Comparison of ENCODE assay signal across 8 mouse cellular contexts in genomic region chr10:70440639-70441461, GRCm38 (mm10). TPM values are rescaled to one million over a fixed set of nuclear protein-coding genes. Genes with fewer than 3 reads are reported as not detected.
A peak's percentile ranks its signal among the peaks of the same experiment; 100 is the strongest.
DNase-seq lines count a peak whose midpoint lies in the region; ATAC-seq and TF ChIP-seq lines count a peak whose summit lies in the region.

No protein-coding gene starts in this region.

- under 1% methylated on average over 44 of the region's 44 CpGs for whole genome bisulfite sequencing in forebrain, embryonic 12.5 days
- WGBS in heart, embryonic 16.5 days = under 1% methylated on average over 43 of the region's 44 CpGs
- 2% methylated on average over 43 of the region's 44 CpGs for WGBS in liver, embryonic 14.5 days (ENCODE audit: insufficient replicate concordance)
- WGBS in olfactory bulb, adult 2 months = 2% methylated on average over 44 of the region's 44 CpGs

- H3K4me1 ChIP-seq in forebrain, embryonic 12.5 days = peaks cover 34% of the 10 kb centered on the region
- H3K4me1 ChIP-seq in heart, embryonic 16.5 days (ENCODE audit: control insufficient read depth, insufficient read depth, low read length) = peaks cover 3% of the 10 kb centered on the region; the same call in 1 of the 2 replicates
- no peaks in the 10 kb centered on the region for H3K4me1 ChIP-seq in liver, embryonic 14.5 days (replicated peaks; ENCODE audit: control insufficient read depth in 2 of 2, insufficient read depth in 2 of 2, low read length in 1 of 2)
- peaks cover 10% of the 10 kb centered on the region for H3K4me1 ChIP-seq in olfactory bulb, adult 2 months (ENCODE audit: control insufficient read depth, insufficient read depth, low read length)

- no peaks in the 10 kb centered on the region for H3K27me3 ChIP-seq in forebrain, embryonic 12.5 days
- no peaks in the 10 kb centered on the region for H3K27me3 ChIP-seq in heart, embryonic 16.5 days (ENCODE audit: control insufficient read depth, insufficient read depth, low read length)
- no peaks in the 10 kb centered on the region for H3K27me3 ChIP-seq in liver, embryonic 14.5 days (ENCODE audit: control insufficient read depth, insufficient read depth, low read length)

- DNase-seq in 3134 (ENCODE audit: extremely low read depth, insufficient read length, low spot score) = peak; percentile 74
- DNase-seq in brain, adult 2 months (ENCODE audit: low read depth, low spot score) = peak; percentile 96
- peak; percentile 19 to 61 for DNase-seq in kidney, postnatal 36 days
- DNase-seq in liver, embryonic 14.5 days (ENCODE audit: low read depth in 3 of 3, low spot score in 3 of 3) = no peak
- DNase-seq in natural killer cell, adult 2 months (ENCODE audit: low spot score in 2 of 2) = no peak

- H3K36me3 ChIP-seq in forebrain, embryonic 12.5 days (replicated peaks) = no peaks in the 10 kb centered on the region
- H3K36me3 ChIP-seq in heart, embryonic 16.5 days (ENCODE audit: control insufficient read depth, insufficient read depth) = no peaks in the 10 kb centered on the region
- no peaks in the 10 kb centered on the region for H3K36me3 ChIP-seq in liver, embryonic 14.5 days (replicated peaks; ENCODE audit: control insufficient read depth, insufficient read depth, low read depth)

- peak; percentile 93 for ATAC-seq in forebrain, embryonic 12.5 days (ENCODE audit: low FRiP score)
- peak; percentile 80 for ATAC-seq in heart, embryonic 16.5 days (replicated peaks; ENCODE audit: extremely low read depth, insufficient read depth, low FRiP score)
- ATAC-seq in liver, embryonic 14.5 days (ENCODE audit: insufficient read depth) = no peak

- peak; percentile 63 for TF ChIP-seq POLR2A in olfactory bulb, adult 2 months (IDR thresholded peaks at IDR 0.05; ENCODE audit: insufficient read depth, low read depth, low read length)

- H3K4me3 ChIP-seq in forebrain, embryonic 12.5 days (replicated peaks) = peak overlapping the region; percentile 64
- H3K4me3 ChIP-seq in heart, embryonic 16.5 days (ENCODE audit: low read length) = peak overlapping the region; percentile 79
- H3K4me3 ChIP-seq in liver, embryonic 14.5 days (ENCODE audit: insufficient read depth in 1 of 2, low read depth in 2 of 2, low read length in 2 of 2) = peak overlapping the region; percentile 43 to 53
- peak overlapping the region; percentile 70 for H3K4me3 ChIP-seq in olfactory bulb, adult 2 months (ENCODE audit: insufficient read depth, low read depth, low read length)

- H3K9me3 ChIP-seq in forebrain, embryonic 12.5 days = no peaks in the 10 kb centered on the region
- H3K9me3 ChIP-seq in heart, embryonic 16.5 days (replicated peaks; ENCODE audit: control insufficient read depth, low read length) = 0 out of 2 replicates have a peak, but pooled peaks cover 3% of the 10 kb centered on the region
- H3K9me3 ChIP-seq in liver, embryonic 14.5 days (ENCODE audit: control insufficient read depth, low read length) = no peaks in the 10 kb centered on the region

- H3K27ac ChIP-seq in forebrain, embryonic 12.5 days = peak overlapping the region; percentile 93
- H3K27ac ChIP-seq in heart, embryonic 16.5 days (ENCODE audit: low read length) = peak overlapping the region; percentile 87
- H3K27ac ChIP-seq in liver, embryonic 14.5 days = no peak overlapping the region
- H3K27ac ChIP-seq in olfactory bulb, adult 2 months (ENCODE audit: insufficient read depth, low read depth, low read length) = peak overlapping the region; percentile 87

- TF ChIP-seq CTCF in liver, embryonic 14.5 days (IDR thresholded peaks at IDR 0.05; ENCODE audit: low read depth) = no peak
- TF ChIP-seq CTCF in olfactory bulb, adult 2 months (IDR thresholded peaks at IDR 0.05; ENCODE audit: insufficient read depth, low read depth, low read length) = no peak

- TF ChIP-seq EP300 in liver, embryonic 14.5 days (IDR thresholded peaks at IDR 0.05; ENCODE audit: low read depth) = no peak

- peak overlapping the region; percentile 81 for H3K9ac ChIP-seq in forebrain, embryonic 12.5 days
- peak overlapping the region; percentile 85 for H3K9ac ChIP-seq in heart, embryonic 16.5 days (ENCODE audit: low read length)
- H3K9ac ChIP-seq in liver, embryonic 14.5 days (replicated peaks) = no peak overlapping the region

- H3K4me2 ChIP-seq in forebrain, embryonic 12.5 days = peak overlapping the region; percentile 78
- peak overlapping the region; percentile 92 for H3K4me2 ChIP-seq in heart, embryonic 16.5 days (ENCODE audit: low read depth, low read length)
- H3K4me2 ChIP-seq in liver, embryonic 14.5 days (ENCODE audit: low read depth) = peak overlapping the region; percentile 60

RNA-seq across cellular contexts. Expression of gene Fam13c, which starts 0.6 kb away (rescaled TPM):
- polyA plus RNA-seq in forebrain, embryonic 12.5 days (2016; fragmentation: Nextera tagmentation; extraction: Ambion mirVana) = 17.7 and 19.1 TPM in 2 replicates
- polyA plus RNA-seq in heart, embryonic 16.5 days (2015; fragmentation: Nextera tagmentation; extraction: Ambion mirVana) = 9.2 and 11.1 TPM in 2 replicates
- polyA plus RNA-seq in liver, embryonic 14.5 days (2012; rRNA removed) = 0.06 and 0.11 TPM in 2 replicates
- 0.08 and 0.10 TPM in 2 replicates for polyA plus RNA-seq in liver, embryonic 14.5 days (2014; fragmentation: Nextera tagmentation; extraction: Ambion mirVana)
- polyA plus RNA-seq in olfactory bulb, adult 2 months (2012; ENCODE audit: insufficient read depth, insufficient read length, low replicate concordance, missing spikeins) = not detected in 2 replicates

Comparison
In these comparisons a context has a peak if more than half of its experiments do, and no peak if none do; other contexts are left out.
1. DNase-seq: peak in 3134 (single experiment), brain, adult 2 months (single experiment) and kidney, postnatal 36 days (2 of 2); none in liver, embryonic 14.5 days (0 of 3) and natural killer cell, adult 2 months (0 of 2).
2. Peak in every context shown above with its lines, with median percentiles within 50 percentile points of each other: H3K4me2 ChIP-seq and H3K4me3 ChIP-seq.